Mouse (Mus musculus) hematopoietic stem cell, adult 5-6 weeks (primary cell): ENCODE results near the gene Tma7. TPM values are rescaled to one million over a fixed set of nuclear protein-coding genes. Genes with fewer than 3 reads are reported as not detected.

Experiments used
- ATAC-seq, 2 experiments: fragments of 125-278 bp in 1 of 2; replicated peaks in 1 of 2; 2 replicates each; pipeline ENCODE4 v1.8.0; 2016 to 2017; ENCODE audit warnings: inconsistent platforms in 2 of 2, mild to moderate bottlenecking in 2 of 2, moderate number of reproducible peaks in 2 of 2, low read depth in 1 of 2, moderate TSS enrichment in 1 of 2; ENCODE audit not compliant: low FRiP score in 2 of 2, poor library complexity in 2 of 2, severe bottlenecking in 2 of 2, insufficient read depth in 1 of 2, low TSS enrichment in 1 of 2
- total RNA-seq: library from RNA; stranded (forward); fragments of 172-1452, 232-1000 nt; gene quantifications from 2 replicates; pipeline ENCODE4 v1.2.3, GENCODE M21; 2017

The Tma7 gene
- 60.9 and 142 TPM in 2 replicates for total RNA-seq

DNA sequence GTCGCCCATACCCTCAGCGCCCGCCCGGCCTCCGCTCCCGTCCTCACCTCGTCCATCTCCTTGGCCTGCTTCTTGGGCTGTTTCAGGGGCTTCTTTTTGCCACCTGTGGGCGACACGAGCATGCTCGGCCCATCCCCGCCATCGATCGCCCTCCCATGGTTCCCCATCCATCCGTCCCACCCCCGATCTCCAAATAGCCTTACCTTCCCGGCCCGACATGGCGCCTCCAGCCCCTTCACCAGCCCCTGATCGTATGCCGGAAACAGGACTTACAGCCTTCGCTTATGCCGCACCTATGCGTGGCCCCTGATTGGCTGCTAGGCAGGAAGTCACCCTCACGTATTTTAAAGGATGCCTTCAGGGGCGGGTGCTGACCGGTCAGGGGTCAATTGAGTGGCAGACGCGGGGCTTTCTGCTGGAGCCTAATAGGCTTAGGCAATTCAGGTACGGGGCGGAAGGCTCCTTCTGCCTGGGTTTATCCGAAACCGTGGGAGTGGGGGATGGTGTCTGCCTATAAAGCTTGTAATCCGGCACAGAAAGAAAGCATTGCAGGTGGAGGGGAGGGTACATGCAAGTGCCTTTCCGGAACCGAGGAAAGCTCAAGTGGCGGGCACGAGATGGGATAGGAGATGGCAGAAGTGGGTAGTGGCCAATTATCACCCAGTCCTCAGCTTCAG is at the start of gene Tma7, which contains the start of gene Ccdc51:
Gene Tma7, minus strand, starts transcription at position 464 of the 677 bp plus-strand sequence.
Gene Ccdc51, plus strand, starts transcription at position 370 of the 677 bp plus-strand sequence.
- peak; percentile 98 to 99 for ATAC-seq

DNA sequence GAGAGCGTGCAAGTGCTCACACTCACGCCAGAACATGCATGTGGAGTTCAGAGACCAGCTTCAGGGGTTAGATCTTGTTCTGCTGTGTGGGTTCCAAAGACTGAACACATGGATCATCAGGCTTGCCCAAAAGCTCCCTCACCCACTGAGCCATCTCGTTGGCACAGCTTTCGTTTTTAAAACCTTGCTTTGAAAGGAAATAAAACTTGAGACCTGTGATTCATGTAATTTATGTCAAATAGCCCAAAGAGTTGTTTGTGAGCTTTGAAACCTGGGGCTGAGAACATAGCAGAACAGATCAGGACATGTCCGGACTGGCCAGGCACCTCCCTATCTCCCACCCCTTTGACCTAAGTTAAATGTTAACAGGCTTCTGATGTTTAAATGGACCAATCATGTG is 47.7 kb upstream of the Tma7 start:
- ATAC-seq: no peak

DNA sequence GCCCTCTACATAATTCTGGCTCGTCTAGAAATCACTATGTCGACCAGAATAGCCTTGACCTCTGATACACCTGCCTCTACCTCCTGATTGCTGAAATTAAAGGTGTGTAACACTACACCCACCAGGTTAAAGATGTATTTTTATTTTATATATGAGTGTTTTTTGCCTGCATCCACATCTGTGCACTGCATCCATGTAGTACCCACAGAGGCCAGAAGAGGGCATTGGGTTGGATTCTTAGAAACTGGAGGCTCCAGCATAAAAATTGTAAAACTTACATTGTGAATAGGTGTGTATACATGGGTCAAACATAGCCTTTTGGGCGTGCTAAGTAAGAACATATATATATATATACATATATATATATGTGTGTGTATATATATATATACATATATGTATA is 45.8 kb upstream of the Tma7 start:
- ATAC-seq: no peak

DNA sequence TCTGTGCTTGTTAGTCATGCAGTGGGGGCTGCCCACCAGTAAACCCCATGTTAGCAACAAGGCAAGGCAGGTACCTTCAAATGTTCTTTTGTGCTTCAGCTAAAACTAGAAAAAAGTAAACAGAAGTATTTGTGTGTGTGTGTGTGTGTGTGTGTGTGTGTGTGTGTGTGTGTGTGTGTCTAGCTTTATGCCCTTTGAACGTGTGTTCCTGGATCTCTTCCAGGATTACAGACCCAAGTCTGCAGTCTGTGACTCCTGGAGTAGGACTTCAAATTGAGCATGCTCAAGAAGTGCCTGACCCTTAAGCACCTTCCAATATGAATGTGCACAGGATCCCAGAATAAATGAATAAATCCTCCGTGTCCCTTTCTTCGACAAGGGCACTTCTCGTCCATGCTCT is 44.7 kb upstream of the Tma7 start:
- no peak for ATAC-seq

- ATAC-seq: no peak
These were observed 43.1 kb upstream of the Tma7 start for GRCm38 (mm10) chr9:109125481-109125880.

DNA sequence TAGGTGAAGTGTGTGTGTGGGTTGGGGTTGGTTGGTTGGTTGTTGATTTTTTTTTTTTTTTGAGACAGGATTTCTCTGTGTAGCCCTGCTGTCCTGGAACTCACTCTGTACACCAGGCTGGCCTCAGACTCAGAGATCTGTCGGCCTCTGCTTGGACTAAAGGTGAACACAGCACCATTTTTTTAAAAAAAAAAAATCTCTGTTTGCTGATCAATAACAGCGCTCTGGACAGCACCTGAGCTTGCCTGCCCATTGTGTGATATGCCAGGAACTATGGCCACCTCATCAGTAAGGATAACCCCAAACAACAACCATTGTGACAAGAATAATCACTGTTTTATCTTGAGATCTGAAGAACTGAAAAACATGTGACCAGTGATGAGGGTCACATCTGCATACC is 42.7 kb upstream of the Tma7 start:
- no peak for ATAC-seq

GRCm38 (mm10) chr9:109124164-109124563 is 41.8 kb upstream of the Tma7 start:
- ATAC-seq: peak in 1 of 2 experiments; percentile 27; a peak in 1 of 4 replicates

DNA sequence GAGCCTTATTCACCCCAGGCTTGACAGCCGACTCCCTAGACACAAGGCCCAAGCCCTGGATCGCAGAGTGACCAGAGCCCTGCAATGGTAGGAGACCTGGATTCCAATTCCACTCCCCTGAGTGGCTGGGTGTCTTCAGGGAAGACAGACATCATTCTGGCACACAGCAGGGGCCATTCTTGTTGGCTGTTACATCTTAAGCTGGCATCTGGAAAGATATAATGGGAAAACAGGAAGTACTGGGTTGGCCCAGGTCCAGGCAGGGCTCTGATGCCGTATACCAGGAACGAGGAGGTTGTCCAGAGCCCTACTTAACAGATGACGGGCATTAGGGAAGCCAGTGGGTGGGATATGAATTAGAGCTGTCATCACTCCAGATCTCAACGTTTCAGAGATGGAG is 40.9 kb upstream of the Tma7 start:
- ATAC-seq: no peak

DNA sequence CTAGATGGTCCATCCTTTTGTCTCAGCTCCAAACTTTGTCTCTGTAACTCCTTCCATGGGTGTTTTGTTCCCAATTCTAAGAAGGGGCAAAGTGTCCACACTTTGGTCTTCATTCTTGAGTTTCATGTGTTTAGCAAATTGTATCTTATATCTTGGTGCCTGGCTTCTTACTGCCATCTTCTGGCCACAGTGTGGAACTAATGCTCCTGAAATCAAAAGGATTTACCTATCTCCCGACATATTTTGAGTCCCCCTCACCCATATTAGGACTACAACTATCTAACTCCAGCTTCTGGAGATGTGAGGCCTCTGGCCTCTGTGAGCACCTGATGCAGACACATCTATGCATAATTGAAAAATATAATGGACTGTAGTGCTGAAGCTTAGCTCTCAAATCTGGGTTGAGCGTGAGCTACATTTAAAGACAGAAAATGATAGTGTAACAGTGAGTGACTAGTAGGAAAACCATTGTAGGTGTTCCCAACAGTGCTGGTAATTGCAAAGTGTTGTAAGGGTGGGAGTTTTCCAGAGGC is 40.2 kb upstream of the Tma7 start:
- no peak for ATAC-seq

DNA sequence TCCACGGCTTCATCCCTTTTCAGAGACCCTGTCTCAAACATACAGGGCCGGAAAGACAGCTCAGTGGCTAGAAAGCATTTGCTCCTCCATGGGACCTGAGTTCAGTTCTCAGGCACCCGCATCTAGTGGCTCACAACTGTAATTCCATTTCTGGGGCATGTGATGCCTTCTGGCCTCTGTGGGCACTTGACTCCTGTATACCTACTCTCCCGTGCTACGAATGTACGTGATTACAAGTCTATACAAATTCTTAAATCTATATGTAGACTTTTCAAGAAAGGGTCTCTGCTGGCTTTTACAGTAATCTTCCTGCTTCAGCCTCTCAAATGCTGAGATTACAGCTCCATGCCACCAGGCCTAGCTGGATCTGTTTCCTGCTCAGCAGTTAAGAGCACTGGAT is 38.6 kb upstream of the Tma7 start:
- ATAC-seq: no peak

- no peak for ATAC-seq
These were observed 37.2 kb upstream of the Tma7 start for GRCm38 (mm10) chr9:109119571-109119970.

- no peak for ATAC-seq
These were observed 35.7 kb upstream of the Tma7 start for GRCm38 (mm10) chr9:109118106-109118505.

- no peak for ATAC-seq
These were observed 33.8 kb upstream of the Tma7 start for GRCm38 (mm10) chr9:109116205-109116604.

DNA sequence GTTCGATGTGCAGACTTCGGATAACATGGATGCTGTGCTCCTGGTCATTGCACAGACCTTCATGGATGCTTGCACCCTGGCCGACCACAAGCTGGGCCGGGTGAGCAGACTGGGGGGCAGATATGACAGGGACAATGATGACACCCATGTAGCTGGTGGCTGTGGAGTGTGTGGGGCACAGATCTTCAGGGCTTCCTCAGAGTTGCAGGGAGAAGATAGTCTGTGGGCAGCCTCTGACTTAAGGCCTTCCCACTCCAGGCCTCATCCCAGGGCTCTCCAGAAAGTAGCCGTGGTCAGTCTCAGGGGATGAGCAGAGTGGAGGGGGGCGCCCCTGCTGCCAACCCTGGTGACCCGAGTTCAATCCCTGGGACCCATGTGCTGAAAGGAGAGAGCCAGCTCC is 32.5 kb upstream of the Tma7 start:
- no peak for ATAC-seq

DNA sequence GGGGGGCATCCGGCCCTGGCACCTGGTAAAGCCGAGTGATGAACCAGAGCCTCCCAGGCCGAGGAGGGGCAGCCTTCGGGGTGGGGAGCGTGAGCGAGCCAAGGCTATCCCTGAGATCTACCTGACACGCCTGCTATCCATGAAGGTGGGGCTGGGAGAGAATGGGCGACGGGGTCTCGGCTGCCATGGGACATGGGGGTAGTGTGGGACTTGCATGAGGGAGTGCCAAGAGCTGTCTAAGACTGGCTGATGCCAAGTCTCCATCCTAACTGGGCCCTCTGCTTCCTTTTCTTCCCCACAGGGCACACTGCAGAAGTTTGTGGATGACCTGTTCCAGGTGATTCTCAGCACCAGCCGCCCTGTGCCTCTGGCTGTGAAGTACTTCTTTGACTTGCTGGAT is 31.9 kb upstream of the Tma7 start:
- no peak for ATAC-seq

DNA sequence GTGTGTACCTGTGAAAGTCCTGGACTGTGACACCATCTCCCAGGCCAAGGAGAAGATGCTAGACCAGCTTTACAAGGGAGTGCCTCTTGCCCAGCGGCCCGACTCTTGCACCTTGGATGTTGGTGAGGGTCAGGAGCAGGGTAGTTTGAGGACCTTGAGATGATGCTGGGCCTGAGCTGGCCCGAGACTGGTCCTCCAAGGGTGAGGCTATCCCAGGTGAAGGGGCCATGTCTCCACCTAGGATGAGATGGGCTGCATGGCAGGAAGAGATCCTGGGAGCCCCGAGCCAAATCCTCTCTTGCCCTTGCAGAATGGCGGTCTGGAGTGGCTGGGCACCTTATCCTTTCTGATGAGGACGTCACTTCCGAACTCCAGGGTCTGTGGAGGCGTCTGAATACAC is 30.9 kb upstream of the Tma7 start:
- no peak for ATAC-seq

GRCm38 (mm10) chr9:109111591-109111990 is 29.2 kb upstream of the Tma7 start:
- no peak for ATAC-seq

DNA sequence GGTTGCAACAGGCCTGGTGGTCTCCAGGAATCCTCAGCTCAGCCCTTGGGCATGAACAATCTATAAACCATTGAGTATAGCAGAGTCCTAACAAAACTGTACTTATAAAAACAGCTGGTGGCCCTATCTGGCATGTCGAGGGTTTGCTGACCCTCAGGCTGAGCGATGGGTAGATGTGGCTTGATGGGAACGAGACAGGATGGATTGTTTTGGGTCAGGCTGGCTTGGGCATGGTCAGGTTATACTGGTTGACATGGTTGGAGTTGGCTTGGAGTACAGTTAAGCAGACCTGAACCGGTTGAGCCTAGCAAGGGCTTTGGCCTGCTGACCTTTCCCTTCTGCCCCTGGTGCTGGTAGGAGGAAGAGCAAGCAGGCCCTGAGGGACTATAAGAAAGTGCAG is 28.7 kb upstream of the Tma7 start:
- no peak for ATAC-seq

DNA sequence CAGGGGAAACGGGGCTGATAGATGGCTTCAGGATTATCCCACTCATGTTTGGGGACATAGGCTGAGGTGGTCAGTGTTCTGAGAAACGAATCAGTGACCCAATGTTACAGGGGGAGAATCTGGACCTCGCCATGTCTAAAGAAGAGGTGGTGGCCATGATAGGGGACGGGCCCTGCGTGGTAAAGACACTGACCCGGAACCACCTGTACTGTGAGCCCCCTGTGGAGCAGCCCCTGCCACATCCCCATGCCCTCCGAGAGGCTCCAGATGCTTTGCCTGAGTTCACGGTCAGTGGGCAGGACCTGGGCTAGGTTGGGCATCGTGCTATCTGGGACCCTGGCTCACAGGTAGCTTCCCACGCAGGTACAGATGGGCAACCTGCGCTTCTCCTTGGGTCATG is 27.9 kb upstream of the Tma7 start:
- ATAC-seq: no peak
